Mouse (Mus musculus) urinary bladder, postnatal 36 days (tissue): ENCODE measurements at regions not wholly inside any gene's neighbourhood (a gene's known extent, or its start where the extent isn't known, plus 50 kb on each side); places are given as distances from the start of the nearest gene placed in this dataset.

Experiments
- DNase-seq, 2 experiments: peaks; one replicate each; pipeline ENCODE4 v3.0.0; 2022; ENCODE audit warnings: low spot score in 2 of 2, mixed read lengths in 1 of 2

DNA sequence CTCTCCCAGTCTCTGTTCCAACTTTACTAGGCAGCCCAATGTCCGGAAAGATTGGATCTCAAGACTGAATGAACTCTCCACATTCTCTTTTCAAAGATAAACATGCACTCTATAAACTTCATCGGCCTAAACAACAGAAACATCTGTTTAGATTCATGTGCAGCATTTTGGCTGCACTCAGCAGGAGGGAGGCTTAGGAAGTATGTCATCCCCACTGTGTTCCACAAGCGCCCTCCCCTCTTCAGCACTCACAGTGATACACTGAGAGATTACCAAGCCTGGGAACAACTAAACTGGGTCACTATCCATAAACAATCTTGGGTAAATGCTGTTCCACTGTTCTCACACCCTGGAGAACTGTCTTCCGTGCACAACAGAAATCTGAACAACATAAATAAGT, 185.5 kb upstream of the Gm11114 start:
- peak in 1 of 2 experiments; percentile 3 for DNase-seq

DNA sequence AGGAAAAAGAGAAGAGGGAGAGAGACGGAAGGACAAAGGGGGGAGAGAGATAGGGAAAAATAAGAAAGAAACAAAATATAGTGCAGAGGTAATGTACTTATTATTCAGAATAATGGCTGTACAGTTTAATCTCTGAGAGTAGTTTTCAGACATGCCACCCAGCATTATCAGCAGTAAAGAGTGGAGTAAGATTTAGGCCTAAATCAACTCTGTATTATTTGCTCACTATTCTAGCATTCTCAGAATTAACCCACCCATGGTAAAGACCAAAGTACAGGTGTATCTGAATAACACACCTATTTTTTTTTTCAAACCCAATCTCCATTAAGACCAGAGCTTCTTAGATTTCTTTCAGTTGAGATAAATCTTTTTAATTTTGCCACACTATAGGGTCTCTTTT, 177.7 kb upstream of the Gm11114 start:
- DNase-seq = no peak

DNA sequence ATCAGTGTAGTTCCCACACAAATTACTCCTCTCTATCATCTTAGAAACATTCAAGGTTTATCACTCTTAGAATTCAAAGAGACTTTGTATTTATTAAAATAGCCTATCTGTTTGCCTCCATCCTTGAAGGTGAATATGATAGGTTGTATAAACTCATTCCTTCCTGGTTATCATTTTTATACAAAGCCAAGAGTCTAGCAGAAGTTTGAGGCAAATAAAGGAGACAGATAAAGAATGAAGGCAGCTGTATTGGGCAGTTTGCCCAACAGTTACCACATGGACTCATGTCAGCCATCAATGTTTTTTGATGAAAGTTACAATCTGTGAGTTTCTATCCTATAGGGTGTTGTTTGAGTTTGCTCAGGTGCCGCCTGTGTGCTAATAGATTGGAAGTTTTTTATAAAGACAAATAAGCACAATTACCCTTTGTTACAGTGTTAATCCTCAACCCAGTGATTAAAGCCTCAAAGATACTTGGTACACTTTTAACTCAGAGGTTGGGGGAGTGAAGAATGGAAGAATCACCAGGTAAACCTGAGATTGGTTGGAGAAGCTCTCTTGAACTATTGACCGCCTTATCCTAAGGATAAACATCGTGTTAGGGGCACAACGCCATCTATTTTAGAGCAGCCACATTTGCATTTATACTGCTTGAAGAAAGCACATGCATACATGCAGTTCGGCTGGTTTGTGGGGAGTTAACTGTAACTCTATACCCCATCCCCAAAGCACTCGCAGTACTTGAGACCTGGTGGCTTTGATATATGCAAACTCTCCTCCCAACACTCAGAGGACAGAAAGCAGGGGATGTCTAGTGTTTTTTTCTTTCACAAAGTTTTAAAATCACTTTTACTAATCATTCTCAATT, 175.6 kb upstream of the Gm11114 start:
- DNase-seq = no peak

DNA sequence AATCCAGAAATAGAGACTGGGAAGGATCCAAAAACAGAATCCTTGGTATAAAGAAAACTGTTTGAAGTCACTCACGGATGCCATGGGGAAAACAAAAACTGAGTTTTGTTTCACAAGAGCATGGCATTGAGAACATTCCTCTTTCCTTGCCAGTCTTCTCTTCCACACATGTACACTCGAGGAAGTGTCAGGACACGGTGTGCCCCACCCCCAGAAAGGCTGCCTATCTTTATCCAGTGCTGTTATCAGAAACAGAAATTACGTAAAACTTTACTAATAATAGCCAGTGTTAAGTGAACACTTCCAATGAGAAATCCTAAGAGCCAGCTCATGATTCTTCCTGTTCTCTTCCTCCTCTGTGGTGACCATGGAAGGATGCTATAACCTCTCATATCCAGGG, 172.7 kb upstream of the Gm11114 start:
- DNase-seq = no peak

DNA sequence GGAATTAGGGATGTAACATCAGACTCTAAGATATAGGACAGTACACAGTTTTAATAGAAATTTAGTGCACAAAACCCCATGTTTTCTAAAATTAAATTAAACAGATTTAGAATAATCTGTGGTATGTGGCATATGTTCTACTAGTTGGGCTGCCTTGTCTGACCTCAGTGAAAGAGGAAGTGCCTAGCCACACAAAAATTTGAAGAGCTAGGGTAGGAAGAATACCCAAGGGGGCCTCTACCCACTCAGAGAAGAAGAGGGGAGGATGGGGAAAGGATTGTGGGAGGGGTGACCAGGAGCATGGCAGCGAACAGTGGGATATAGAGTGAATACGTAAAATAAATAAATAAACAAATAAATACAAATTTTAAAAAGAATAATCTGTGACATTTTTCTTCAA, 168.2 kb upstream of the Gm11114 start:
- no peak for DNase-seq

DNA sequence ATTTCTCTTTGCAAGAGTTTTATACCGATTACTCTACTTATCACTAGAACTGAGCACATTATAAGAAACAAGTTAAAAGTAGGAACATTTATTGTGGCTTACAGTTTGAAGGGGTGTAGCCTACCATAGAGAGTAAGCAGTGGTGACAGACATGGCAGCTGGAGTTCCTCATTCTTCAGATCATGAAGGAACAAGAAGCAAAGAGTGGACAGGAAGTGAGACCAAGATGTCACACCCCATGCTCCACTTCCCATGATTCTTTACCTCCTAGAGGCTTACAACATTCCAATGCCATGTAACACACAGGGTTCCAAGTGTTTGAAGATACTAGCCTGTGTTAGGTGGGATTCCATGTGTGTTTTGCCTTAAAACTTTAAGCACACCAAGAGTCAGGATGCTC, 146.9 kb upstream of the Gm11114 start:
- DNase-seq = no peak

DNA sequence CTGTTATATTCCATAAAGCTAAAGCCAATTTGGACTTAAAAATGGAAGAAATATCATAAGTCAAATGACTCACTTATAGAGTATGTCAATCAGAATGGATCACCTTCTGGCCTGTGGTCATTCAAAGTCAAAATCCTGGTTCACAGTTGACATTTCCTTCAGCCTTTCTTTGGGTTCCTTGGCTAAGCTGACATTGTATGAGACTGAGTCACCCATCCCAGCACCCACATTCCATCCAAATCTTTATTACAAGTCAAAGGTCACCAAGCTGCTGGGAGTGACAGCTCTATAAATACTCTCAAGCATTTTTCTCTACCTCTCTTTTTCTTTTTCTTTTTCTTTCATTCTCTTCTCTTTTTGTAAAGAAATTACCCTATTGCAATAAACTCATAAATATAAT, 145.3 kb upstream of the Gm11114 start:
- DNase-seq = no peak

DNA sequence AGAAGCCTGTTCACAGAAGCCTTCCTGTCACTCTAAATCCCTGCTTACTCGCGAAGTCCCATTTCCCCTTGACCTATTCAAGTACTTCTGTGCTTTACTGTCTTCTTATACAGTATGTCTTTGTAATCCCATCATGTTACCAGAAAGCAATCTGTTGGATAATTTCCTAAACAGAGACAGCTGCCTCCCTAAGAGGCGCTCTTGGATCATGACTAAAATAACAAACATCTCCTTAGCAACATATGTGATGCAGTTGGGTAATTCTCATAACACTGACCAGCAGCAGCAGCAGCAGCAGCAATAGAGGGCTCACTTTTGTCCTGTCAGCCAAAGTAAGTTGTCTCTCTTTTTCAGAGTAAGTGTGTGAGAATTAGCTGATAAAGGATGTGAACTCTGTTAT, 138.1 kb upstream of the Gm11114 start:
- DNase-seq = no peak

DNA sequence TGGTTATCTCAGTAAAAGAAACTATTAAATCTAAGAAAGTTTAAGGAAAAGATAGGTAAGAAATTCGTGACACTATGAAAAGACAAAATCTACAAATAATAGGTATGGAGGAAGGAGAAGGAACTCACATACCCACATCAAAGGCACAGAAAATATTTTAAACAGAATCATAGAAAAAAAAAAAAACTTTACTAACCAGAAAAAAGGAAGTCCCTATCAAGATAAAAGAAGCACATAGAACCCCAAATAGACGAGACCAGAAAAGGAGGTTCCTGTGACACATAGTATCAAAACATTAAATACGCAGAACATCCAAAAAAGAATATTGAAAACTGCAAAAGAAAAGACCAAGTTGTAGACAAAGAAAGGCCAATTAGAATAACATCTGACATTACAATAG, 111.4 kb upstream of the Gm11114 start:
- DNase-seq = no peak

DNA sequence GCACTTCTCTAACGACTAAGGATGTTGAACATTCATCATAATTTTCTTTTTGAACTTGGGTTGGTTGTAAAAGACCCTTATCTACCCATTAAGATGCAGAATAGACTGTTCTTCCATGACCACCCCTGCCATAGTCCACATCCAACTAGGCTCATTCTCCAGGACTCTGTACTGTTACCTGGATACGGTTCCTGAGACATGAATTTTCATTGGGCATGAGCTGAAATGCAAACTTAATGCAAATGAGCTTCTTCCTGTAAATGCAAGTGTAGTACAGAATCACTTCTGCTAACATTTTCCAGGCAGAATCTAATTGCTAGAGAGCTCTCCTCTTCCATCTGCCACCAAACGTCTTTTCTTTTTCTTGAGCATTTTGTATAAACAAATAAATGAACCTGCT, 87.7 kb upstream of the Gm11114 start:
- no peak for DNase-seq
